Mouse (Mus musculus): Measurements from ENCODE around the gene Gm10037. TPM values are rescaled to one million over a fixed set of nuclear protein-coding genes. Genes with fewer than 3 reads are reported as not detected.
"Not testable (repeated sequence)": the region's sequence is repeated elsewhere in the genome, so short reads cannot be mapped to it uniquely, and the experiment has no call there.

Gm10037 gene
- total and polyA plus RNA-seq, 2 experiments from 2014 or later = 4.3 to 4.4 TPM

DNA sequence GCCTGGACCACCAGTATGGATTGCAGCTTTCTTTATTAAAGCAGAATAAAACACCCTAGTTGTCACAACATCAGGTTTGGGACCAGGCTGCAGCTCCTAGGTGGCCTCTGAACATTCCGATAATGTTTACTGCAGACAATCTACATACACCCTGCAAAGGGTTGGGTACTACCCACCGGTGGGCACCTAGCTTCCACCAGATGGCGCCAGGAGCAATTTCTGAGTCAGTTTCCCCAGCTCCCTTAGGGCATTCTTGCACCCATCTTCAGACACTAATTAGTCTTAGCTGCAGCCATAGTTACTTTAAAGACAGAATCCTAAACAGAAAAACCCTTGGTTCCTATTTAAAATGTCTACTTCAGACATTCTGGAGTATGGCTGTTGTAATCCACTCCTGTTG lies 37.0 kb downstream of the Gm10037 start:
- Histone ChIP-seq H3K36me3 (ENCODE audit: insufficient read depth) (no peaks in the 10 kb centered on the region), H3K27ac (ENCODE audit: low read depth, low read length) (no peak overlapping the region), H3K27me3 (ENCODE audit: insufficient read depth, low read length) (no peaks in the 10 kb centered on the region), H3K9me3 (ENCODE audit: low read length) (no peaks in the 10 kb centered on the region), H3K4me3 (ENCODE audit: low read depth, low read length) (no peak overlapping the region), H3K4me2 (ENCODE audit: low read depth) (no peak overlapping the region), H3K9ac (no peak overlapping the region), H3K4me1 (ENCODE audit: insufficient read depth) (no peaks in the 10 kb centered on the region)
- DNase-seq (no peak), ATAC-seq (no peak)
- TF ChIP-seq CTCF (IDR thresholded peaks at IDR 0.05; ENCODE audit: low read depth) = peak; percentile 42
- WGBS = 35% methylated on average over 3 of the region's 3 CpGs

DNA sequence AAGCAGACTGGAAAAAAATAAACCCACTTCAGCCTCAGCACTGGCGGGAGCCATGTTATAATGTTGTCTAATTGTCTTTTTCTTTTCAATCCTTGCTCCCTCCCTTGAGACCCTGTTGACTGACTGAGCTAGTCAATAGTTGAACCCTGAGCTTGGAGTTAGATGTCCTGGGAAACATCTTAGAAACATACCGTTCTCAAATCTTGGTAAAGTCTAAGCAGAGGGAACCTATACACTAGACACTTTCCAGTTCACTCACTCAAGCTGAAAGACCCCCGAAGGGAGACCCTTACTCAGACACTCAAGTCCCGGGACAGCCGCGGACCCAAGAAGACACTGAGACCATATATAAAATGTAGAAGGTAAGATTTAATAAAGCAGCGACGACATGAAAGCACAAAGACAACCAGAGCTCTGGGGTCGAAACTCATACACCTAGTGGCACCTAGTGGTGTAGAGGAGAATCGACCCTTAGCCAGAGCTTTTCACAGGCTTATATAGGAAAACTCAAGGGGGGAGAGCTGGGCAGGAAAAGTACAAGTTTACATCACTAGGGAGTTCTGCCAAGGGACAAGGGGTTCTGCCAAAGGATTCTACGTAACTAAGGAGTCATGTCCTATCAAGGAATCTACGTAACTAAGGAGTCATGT lies 45.3 kb downstream of the Gm10037 start:
- not testable (repeated sequence) for H3K27ac ChIP-seq (ENCODE audit: low read depth, low read length)

DNA sequence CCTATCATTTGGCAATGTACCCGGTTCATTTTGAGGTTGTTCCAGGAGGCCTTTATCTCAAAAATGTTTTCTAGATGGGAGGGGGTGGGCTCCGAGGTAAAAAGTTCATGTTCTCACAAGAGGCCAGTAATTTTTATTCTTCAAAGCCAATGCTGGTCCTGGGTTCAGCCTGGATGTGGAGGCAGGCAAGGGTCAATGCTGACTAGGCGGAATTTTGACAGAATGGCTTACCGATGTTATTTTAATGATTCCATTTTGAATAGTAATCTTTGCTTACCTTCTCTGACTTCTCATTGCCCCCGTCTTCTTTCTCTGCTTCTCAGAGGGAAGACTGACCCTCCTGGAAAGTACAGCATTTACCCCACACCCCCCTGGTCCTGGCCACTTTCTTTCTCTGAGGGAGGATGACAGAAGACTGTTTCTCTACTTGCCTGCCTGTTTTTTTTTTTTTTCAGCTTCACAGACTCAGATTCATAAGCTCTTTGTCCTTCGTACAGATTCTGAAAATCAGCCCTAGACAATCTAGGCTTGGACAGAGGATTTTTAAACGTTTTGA lies 45.9 kb downstream of the Gm10037 start:
- no peak overlapping the region for H3K9ac ChIP-seq
- TF ChIP-seq CTCF (IDR thresholded peaks at IDR 0.05; ENCODE audit: low read depth) = no peak
- 66% methylated on average over 6 of the region's 7 CpGs for WGBS
- no peak overlapping the region for H3K27ac ChIP-seq (ENCODE audit: low read depth, low read length)
- ATAC-seq = no peak
- H3K4me2 ChIP-seq (ENCODE audit: low read depth) = no peak overlapping the region
- no peaks in the 10 kb centered on the region for H3K4me1 ChIP-seq (ENCODE audit: insufficient read depth)
- H3K9me3 ChIP-seq (ENCODE audit: low read length) = no peaks in the 10 kb centered on the region
- H3K27me3 ChIP-seq (ENCODE audit: insufficient read depth, low read length) = no peaks in the 10 kb centered on the region
- DNase-seq = no peak
- no peak overlapping the region for H3K4me3 ChIP-seq (ENCODE audit: low read depth, low read length)
- no peaks in the 10 kb centered on the region for H3K36me3 ChIP-seq (ENCODE audit: insufficient read depth)

More for the DNA sequence above, 45.3 kb downstream of the Gm10037 start:
- DNase-seq (peak; percentile 12), ATAC-seq (peak; percentile 68)
- 31% methylated on average over 6 of the region's 12 CpGs for WGBS
- H3K4me3 ChIP-seq (ENCODE audit: low read depth, low read length); H3K9ac ChIP-seq; H3K27me3 ChIP-seq (ENCODE audit: insufficient read depth, low read length); H3K36me3 ChIP-seq (ENCODE audit: insufficient read depth); H3K4me1 ChIP-seq (ENCODE audit: insufficient read depth); H3K9me3 ChIP-seq (ENCODE audit: low read length): not testable (repeated sequence)
- H3K4me2 ChIP-seq (ENCODE audit: low read depth) = peak overlapping the region; percentile 25; the same call in 1 of the 2 replicates

DNA sequence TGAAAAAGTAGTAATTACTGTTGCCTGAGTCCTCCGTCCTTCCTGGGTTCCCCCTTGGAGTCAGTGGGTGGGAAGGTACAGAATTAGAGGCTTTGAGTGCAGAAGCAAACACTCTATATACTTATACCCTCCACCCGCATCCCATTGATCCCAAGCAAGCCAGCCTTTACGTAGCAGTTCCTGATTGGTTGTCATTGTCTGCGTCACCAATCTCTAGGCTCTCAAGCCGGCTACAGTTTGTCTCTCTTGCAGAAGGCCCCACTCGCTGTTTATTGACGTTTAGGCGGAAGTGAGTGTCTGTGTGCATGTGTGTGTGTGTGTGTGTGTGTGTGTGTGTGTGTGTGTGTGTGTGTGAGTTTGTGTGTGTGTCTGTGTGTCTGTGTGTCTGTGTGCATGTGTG lies 53.1 kb downstream of the Gm10037 start:
- Histone ChIP-seq H3K4me3 (ENCODE audit: low read depth, low read length) (no peak overlapping the region), H3K4me1 (ENCODE audit: insufficient read depth) (no peaks in the 10 kb centered on the region), H3K27me3 (ENCODE audit: insufficient read depth, low read length) (no peaks in the 10 kb centered on the region), H3K9ac (no peak overlapping the region), H3K36me3 (ENCODE audit: insufficient read depth) (no peaks in the 10 kb centered on the region), H3K27ac (ENCODE audit: low read depth, low read length) (no peak overlapping the region), H3K9me3 (ENCODE audit: low read length) (no peaks in the 10 kb centered on the region), H3K4me2 (ENCODE audit: low read depth) (no peak overlapping the region)
- ATAC-seq (no peak), DNase-seq (no peak)
- 89% methylated on average over 8 of the region's 8 CpGs for WGBS
- TF ChIP-seq CTCF (IDR thresholded peaks at IDR 0.05; ENCODE audit: low read depth) = no peak

Other genes starting within 250 kb of the Gm10037 start
- 17.9 and 18.9 TPM in 2 replicates for gene Zfp729b, start 221.4 kb upstream of the Gm10037 start, total RNA-seq (2014; rRNA removed)
- 4.2 and 4.3 TPM in 2 replicates for gene Zfp729b, start 221.4 kb upstream of the Gm10037 start, polyA plus RNA-seq (2015; fragmentation: Nextera tagmentation; extraction: Ambion mirVana)
- gene Gm49345, start 193.3 kb upstream of the Gm10037 start, total RNA-seq (2014; rRNA removed) = not detected in 2 replicates
- gene Gm49345, start 193.3 kb upstream of the Gm10037 start, polyA plus RNA-seq (2015; fragmentation: Nextera tagmentation; extraction: Ambion mirVana) = 1.7 and 2.2 TPM in 2 replicates
- gene Zfp729a, start 193.3 kb upstream of the Gm10037 start, total RNA-seq (2014; rRNA removed) = 7.8 and 9.1 TPM in 2 replicates
- 2.6 and 3.1 TPM in 2 replicates for gene Zfp729a, start 193.3 kb upstream of the Gm10037 start, polyA plus RNA-seq (2015; fragmentation: Nextera tagmentation; extraction: Ambion mirVana)
- 18.6 and 20.5 TPM in 2 replicates for gene Zfp738, start 144.0 kb upstream of the Gm10037 start, total RNA-seq (2014; rRNA removed)
- 5.9 and 7.5 TPM in 2 replicates for gene Zfp738, start 144.0 kb upstream of the Gm10037 start, polyA plus RNA-seq (2015; fragmentation: Nextera tagmentation; extraction: Ambion mirVana)
- 23.5 and 24.1 TPM in 2 replicates for gene Zfp65, start 101.9 kb upstream of the Gm10037 start, total RNA-seq (2014; rRNA removed)
- gene Zfp65, start 101.9 kb upstream of the Gm10037 start, polyA plus RNA-seq (2015; fragmentation: Nextera tagmentation; extraction: Ambion mirVana) = 3.0 and 5.6 TPM in 2 replicates
- 11.5 and 12.1 TPM in 2 replicates for gene Zfp85, start 75.9 kb upstream of the Gm10037 start, total RNA-seq (2014; rRNA removed)
- gene Zfp85, start 75.9 kb upstream of the Gm10037 start, polyA plus RNA-seq (2015; fragmentation: Nextera tagmentation; extraction: Ambion mirVana) = 3.8 and 4.1 TPM in 2 replicates
- gene Zfp493, start 51.4 kb upstream of the Gm10037 start, total RNA-seq (2014; rRNA removed) = 4.8 and 7.6 TPM in 2 replicates
- 1.1 and 1.3 TPM in 2 replicates for gene Zfp493, start 51.4 kb upstream of the Gm10037 start, polyA plus RNA-seq (2015; fragmentation: Nextera tagmentation; extraction: Ambion mirVana)
- gene Zfp273, start 17.4 kb upstream of the Gm10037 start, total RNA-seq (2014; rRNA removed) = 14.5 and 14.7 TPM in 2 replicates
- gene Zfp273, start 17.4 kb upstream of the Gm10037 start, polyA plus RNA-seq (2015; fragmentation: Nextera tagmentation; extraction: Ambion mirVana) = 7.4 and 8.7 TPM in 2 replicates
- gene BC048507, start 32.2 kb downstream of the Gm10037 start, total RNA-seq (2014; rRNA removed) = not detected in 2 replicates
- not detected in 2 replicates for gene BC048507, start 32.2 kb downstream of the Gm10037 start, polyA plus RNA-seq (2015; fragmentation: Nextera tagmentation; extraction: Ambion mirVana)

Measured in forebrain, postnatal 0 days (tissue).